Mouse (Mus musculus) testis, adult 2 months (tissue): Measurements from ENCODE around the gene Gga2. TPM values are rescaled to one million over a fixed set of nuclear protein-coding genes. Genes with fewer than 3 reads are reported as not detected.

Source experiments
- H3K27ac ChIP-seq: fragments of 200-500 bp; 2 replicates; pipeline ENCODE4 v1.5.1; 2012; ENCODE audit warnings: low read depth, low read length; ENCODE audit not compliant: control insufficient read depth, insufficient read depth
- H3K27me3 ChIP-seq: fragments of 200-500 bp; 2 replicates; pipeline ENCODE4 v1.6.1; 2012; ENCODE audit warnings: mild to moderate bottlenecking, low read length, moderate library complexity; ENCODE audit not compliant: control insufficient read depth, insufficient read depth
- H3K36me3 ChIP-seq: fragments of 200-500 bp; 2 replicates; pipeline ENCODE4 v1.6.1; 2012; ENCODE audit warnings: mild to moderate bottlenecking, low read length; ENCODE audit not compliant: control insufficient read depth, insufficient read depth
- H3K4me1 ChIP-seq: fragments of 200-500 bp; 2 replicates; pipeline ENCODE4 v1.6.1; 2012; ENCODE audit warnings: low read length; ENCODE audit not compliant: control insufficient read depth, insufficient read depth
- H3K4me3 ChIP-seq: fragments of 200-500 bp; 2 replicates; pipeline ENCODE4 v1.5.1; 2012; ENCODE audit warnings: low read depth, mild to moderate bottlenecking, low read length, moderate library complexity, mixed read lengths; ENCODE audit not compliant: control insufficient read depth
- CTCF ChIP-seq: fragments of 200-500 bp; IDR thresholded peaks from 2 replicates; pipeline ENCODE4 v1.5.1; 2012; ENCODE audit warnings: low read depth, mild to moderate bottlenecking, inconsistent platforms, low read length, moderate library complexity; ENCODE audit not compliant: control insufficient read depth, insufficient read depth, insufficient replicate concordance
- POLR2A ChIP-seq: fragments of 200-500 bp; IDR thresholded peaks from 2 replicates; pipeline ENCODE4 v1.6.1; 2012; ENCODE audit warnings: low read depth, mild to moderate bottlenecking, inconsistent platforms, low read length, moderate library complexity; ENCODE audit not compliant: control insufficient read depth
- polyA plus RNA-seq: library from polyadenylated mRNA; depleted of rRNA; stranded (reverse); fragments of >200 nt; gene quantifications from 2 replicates; pipeline ENCODE4 v1.2.3, GENCODE M21; 2012; rRNA removed

The Gga2 gene
- polyA plus RNA-seq, result 4.8 and 7.9 TPM in 2 replicates

DNA sequence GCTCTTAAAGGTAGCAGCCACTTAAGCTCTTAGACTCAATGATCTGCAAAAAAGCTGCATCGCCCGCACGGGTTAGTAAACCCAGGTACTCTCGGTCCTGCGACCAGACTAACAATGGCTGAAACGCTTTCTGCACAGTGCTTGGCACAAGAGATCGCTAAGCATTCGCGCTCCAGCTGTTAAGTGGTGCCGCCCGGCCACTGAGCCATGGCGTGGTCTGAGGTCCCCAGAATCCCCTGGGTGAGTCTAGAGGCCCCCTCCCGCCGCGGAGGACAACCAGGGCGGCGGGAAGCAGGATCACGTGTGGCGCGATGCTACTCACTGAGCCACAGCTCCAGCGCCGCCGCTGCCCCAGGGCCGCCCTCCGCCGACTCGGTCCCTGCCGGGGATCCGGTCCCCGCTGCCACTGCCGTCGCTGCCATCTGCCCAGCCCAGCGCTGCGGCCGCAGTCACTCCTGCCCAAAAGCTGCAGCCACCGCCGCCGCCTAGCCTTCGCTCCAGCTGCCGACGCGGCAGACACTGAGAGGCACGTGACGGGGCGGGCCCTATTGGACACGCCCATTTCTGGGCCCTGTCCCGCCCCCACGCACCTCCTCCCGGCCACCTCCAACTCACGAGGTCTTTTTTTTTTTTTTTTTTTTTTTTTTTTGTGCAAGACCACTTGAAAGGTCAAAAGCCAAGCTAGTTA is at the start of gene Gga2:
Gene Gga2 (minus strand): TSS at position 556 of the 688 bp plus-strand sequence.
- Histone ChIP-seq H3K36me3 (no peaks in the 10 kb centered on the region), H3K27ac (peak within 1 kb of the TSS; percentile 59; the same call in 1 of the 2 replicates), H3K4me1 (peaks cover 5% of the 10 kb centered on the region; the same call in 1 of the 2 replicates), H3K27me3 (no peaks in the 10 kb centered on the region), H3K4me3 (peak within 1 kb of the TSS; percentile 89)
- TF ChIP-seq POLR2A (peak; percentile 58), CTCF (no peak)

DNA sequence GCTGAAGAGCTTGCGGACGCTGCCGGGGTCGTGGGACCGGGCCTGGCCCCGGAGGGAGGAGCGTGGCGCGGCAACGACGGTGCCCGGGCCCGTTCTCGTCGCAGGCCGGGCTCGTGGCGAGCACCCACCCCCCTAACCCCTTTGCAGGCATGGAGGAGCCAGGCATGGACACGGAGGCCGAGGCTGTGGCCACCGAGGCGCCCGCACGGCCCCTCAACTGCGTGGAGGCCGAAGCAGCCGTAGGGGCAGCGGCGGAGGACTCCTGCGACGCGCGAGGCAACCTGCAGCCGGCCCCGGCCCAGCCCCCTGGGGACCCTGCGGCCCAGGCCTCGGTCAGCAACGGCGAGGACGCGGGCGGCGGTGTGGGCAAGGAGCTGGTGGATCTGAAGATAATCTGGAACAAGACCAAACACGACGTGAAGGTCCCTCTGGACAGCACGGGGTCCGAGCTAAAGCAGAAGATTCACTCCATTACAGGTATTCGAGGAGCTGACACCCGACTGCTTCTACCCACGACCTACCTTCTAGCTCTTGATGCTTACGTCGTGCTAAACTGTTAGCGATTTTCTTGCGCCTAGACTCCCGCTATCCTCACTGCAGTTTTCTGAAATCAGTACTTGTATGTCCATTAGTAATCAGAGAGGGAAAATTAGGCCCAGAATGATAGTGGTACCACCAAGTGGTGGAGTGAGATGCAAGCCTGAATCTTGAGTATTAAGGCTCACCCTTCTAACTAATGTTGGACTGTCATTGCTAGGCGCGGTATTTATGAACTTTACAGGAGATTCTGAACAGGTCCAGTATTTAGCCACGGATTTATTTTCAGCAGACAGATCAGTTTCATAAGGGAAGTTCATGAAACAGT is 46.7 kb upstream of the Gga2 start:
- peak overlapping the region; percentile 86 for H3K4me3 ChIP-seq
- no peaks in the 10 kb centered on the region for H3K27me3 ChIP-seq
- no peaks in the 10 kb centered on the region; the same call in 1 of the 2 replicates for H3K36me3 ChIP-seq
- H3K4me1 ChIP-seq, result no peaks in the 10 kb centered on the region; the same call in 1 of the 2 replicates
- peak overlapping the region; percentile 97 for H3K27ac ChIP-seq
- TF ChIP-seq CTCF, result no peak
- no peak for TF ChIP-seq POLR2A

DNA sequence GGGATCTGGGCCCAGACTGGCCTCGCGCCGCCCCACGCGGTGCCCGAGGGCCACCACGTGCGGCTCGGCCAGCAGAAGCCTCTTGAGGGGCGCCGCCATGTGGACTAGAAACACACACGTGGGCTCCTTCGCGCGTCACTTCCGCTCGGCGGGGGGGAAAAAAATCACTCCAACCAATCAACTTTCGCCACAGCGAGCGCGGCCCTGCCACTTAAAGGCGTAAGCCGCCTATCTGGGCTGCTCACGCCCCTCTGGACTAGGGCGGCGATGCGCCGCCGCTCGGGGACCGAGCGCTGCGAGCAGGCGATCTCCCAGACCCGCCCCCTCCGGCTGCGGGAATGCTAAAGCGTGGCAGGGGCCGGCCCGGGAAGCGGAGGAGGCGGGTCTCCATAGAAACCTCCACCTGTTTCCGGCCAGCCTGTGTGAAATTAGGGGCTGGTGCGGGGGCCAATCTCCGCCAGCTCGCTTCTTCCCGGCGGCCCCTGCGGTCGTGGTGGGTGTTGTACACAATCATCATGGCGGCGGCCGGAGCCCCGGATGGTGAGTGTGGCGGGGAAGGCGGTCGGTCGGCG is 46.0 kb upstream of the Gga2 start, which contains the start of the genes Ubfd1 and Ears2:
Gene Ubfd1 (plus strand): TSS at position 231 of the 572 bp plus-strand sequence.
Gene Ears2 (minus strand): TSS at position 319 of the 572 bp plus-strand sequence.
- H3K4me1 ChIP-seq, result no peaks in the 10 kb centered on the region; the same call in 1 of the 2 replicates
- H3K27ac ChIP-seq, result peak within 1 kb of the TSS; percentile 97
- no peaks in the 10 kb centered on the region; the same call in 1 of the 2 replicates for H3K36me3 ChIP-seq
- H3K27me3 ChIP-seq, result no peaks in the 10 kb centered on the region
- TF ChIP-seq POLR2A, result peak; percentile 47
- no peak for TF ChIP-seq CTCF
- H3K4me3 ChIP-seq, result peak within 1 kb of the TSS; percentile 86

DNA sequence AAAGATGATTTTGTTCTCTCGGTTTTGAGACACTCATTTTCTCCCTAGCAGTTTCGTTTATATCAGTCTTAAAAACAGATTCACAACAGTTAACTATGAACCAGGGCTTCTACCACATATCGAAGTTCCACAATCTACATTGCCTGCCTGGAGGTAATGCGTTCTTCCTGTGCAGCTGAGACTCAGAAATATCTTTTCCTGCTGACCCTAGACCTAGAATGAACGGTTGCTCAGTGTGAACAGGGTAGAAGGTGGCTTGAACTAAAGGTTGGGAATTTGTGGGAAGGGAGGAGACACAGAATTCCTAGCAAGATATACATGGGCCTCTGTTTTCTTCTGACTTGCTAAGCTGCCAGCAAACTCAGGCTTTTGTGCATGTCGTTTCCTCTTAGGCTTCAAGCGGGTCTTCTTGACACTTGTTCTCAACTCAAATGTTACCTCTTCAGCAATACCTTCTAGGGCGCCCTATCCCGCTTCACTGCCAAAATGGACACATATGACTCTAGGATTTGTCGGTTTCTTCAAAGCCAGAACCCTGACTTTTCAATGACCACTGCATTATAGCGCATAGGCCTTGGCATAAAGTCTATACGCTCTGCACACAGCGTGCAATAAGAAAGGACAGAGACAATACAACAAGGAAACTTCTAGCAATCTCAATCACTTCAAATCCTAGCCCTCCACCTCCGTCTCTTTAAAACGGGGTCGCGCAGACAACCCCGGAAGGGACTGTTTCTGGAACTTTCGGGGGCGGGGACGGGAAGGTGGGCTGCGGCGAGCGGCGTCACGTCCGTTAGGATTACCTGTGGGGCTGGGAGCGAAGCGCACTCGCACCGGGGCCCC is 45.3 kb upstream of the Gga2 start:
- H3K4me1 ChIP-seq, result no peaks in the 10 kb centered on the region; the same call in 1 of the 2 replicates
- no peak for TF ChIP-seq CTCF
- TF ChIP-seq POLR2A, result no peak; the same call in 1 of the 2 replicates
- peak overlapping the region; percentile 97 for H3K27ac ChIP-seq
- H3K27me3 ChIP-seq, result no peaks in the 10 kb centered on the region
- H3K4me3 ChIP-seq, result peak overlapping the region; percentile 86
- no peaks in the 10 kb centered on the region; the same call in 1 of the 2 replicates for H3K36me3 ChIP-seq

DNA sequence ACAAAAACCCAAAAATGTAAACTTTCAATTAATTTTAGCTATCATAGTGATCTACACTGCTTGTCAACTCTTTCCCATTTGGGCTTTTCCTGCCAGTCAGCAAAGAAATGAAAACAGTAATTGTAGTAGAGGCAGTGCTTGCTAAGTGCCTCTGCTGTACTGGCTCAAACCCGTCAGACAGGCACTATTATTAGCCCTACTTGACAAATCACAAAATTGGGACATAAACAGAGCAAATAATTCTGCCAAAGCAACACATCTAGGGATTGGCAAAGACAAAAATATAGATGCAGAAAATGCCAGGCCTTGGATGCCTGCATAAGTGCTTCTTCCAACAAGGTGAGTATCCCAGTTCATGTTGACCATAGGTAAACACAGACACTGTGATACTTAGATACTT is 44.6 kb upstream of the Gga2 start:
- Histone ChIP-seq H3K27ac (no peak overlapping the region), H3K27me3 (no peaks in the 10 kb centered on the region), H3K4me3 (no peak overlapping the region), H3K36me3 (no peaks in the 10 kb centered on the region; the same call in none of the 2 replicates), H3K4me1 (no peaks in the 10 kb centered on the region; the same call in 1 of the 2 replicates)
- TF ChIP-seq CTCF (no peak), POLR2A (no peak)

DNA sequence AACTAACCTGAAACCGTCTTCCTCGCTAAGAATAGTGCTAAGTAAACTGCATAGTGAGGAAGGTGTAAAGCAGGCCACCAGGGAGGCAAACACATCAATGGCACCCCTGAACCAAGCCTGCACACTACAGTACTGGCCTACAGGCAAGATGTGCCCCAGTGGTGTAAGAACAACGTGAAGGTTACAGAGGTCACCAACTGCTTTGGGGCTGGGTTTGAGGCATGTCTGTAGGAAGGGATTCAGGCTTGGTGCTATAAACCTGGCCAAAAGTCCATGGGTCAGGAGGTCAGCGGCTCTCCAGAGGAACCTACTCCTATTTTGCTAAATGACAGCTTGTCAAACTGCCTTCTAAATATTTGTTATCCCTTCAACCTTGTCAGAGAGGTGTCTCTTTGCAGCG is 35.6 kb upstream of the Gga2 start:
- Histone ChIP-seq H3K27ac (no peak overlapping the region), H3K4me1 (no peaks in the 10 kb centered on the region), H3K27me3 (no peaks in the 10 kb centered on the region), H3K4me3 (no peak overlapping the region), H3K36me3 (peaks cover 2% of the 10 kb centered on the region)
- no peak for TF ChIP-seq POLR2A
- no peak for TF ChIP-seq CTCF
